Mouse (Mus musculus): ENCODE data around the gene Rac3. TPM values are rescaled to one million over a fixed set of nuclear protein-coding genes. Genes with fewer than 3 reads are reported as not detected.
"Not testable (repeated sequence)": the region's sequence is repeated elsewhere in the genome, so short reads cannot be mapped to it uniquely, and the experiment has no call there.

The Rac3 gene
- under 1 TPM; 0.84 to 0.92 TPM for total RNA-seq (2021)
- long read RNA-seq, experiment 1, result 0 reads
- long read RNA-seq, experiment 2, result 0 reads

GRCm38 (mm10) chr11:120721124-120722066, at the start of gene Rac3:
Rac3 (plus strand) TSS chr11:120721470.
- intact Hi-C loops (cut with DNase I), result loop anchor here (2.0 kb wide), 1 partner anchor 53 kb away; no protein-coding TSS in a partner anchor
- peak in 1 of 2 experiments; percentile 46 for DNase-seq

- intact Hi-C loops (cut with DNase I), result no loop called here
- DNase-seq, result peak; percentile 93 to 95
These were observed 48.3 kb upstream of the Rac3 start, which contains the start of gene Aspscr1 for GRCm38 (mm10) chr11:120672687-120673593. Aspscr1 (plus strand) TSS chr11:120672973.

- no peak for DNase-seq
- intact Hi-C loops (cut with DNase I), result no loop called here
These were observed 47.6 kb upstream of the Rac3 start for GRCm38 (mm10) chr11:120673594-120674122.

DNA sequence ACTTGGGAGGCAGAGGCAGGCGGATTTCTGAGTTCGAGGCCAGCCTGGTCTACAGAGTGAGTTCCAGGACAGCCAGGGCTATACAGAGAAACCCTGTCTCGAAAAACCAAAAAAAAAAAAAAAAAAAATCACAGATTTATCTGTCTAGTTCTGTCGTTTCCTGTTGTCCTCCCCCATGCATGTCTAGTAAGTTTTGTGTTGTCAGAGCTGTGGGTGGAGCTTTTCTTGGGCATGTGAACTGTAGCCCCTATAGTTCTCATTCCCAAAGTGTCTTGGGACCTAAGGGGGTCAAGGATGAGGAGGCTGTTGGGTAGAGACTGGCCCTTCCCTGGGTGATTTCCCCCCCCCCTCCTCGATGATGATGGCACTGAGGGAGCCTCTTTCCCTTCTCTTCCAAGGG, 45.4 kb upstream of the Rac3 start:
- intact Hi-C loops (cut with DNase I), result not testable (repeated sequence)

DNA sequence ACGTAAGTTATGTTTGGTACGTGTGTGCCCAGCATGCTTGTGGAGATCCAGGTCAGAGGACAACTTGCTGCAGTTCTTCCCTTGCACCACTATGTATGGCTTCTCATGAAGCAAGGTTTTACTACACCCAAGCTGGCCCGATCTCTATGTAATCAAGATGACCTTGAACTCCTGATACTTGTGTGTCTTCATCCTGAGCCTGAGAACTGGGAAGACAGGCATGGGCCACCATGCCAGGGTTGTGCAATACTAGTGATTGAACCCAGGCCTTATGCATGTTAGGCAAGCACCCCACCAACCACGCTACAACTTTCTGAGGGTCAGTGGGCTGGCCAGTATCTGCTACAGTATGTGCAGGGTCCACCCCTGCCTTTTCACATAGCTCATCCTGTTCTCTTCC, 44.3 kb upstream of the Rac3 start:
- DNase-seq, result no peak
- intact Hi-C loops (cut with DNase I), result no loop called here

More for the DNA sequence above, 45.4 kb upstream of the Rac3 start:
- not testable (repeated sequence) for DNase-seq

DNA sequence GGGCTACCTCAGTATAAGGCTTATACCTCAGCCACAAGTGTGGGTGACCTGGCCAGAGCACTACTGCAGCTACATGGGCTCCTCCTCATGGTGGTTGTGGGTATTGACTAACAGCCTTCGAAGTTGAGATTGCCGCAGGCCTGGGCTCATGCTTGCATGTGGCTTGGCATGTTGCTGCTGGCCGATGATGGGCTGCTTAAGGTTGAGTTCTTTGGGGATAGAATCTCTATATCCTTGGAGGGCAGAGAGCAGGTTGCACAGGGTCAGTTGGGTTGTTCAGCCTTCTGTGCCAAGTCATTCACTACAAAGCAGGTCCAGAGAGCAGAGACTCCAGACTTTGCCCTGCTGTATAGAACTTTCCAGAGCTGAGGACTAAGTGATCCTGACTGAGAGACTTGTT, 41.4 kb upstream of the Rac3 start:
- no peak for DNase-seq
- intact Hi-C loops (cut with DNase I), result no loop called here

DNA sequence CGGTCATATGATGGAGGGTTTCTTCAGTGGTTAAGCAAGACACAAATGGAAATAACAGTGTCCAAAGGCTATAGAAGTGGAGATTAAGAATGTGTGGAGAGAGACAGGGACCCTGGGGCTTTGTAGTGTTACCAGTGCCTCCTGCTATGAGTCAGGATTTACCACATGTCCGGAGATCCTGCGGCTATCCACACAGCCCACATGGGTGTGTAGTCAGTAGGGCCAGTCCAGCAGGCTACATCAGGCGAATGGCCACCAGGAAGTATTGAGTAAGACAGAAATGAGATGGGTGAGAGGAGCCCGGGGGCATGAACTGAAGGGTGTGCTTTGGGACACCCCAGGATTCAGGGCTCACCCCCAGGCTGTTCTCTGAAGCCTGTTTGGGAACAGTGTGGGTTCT, 38.6 kb upstream of the Rac3 start:
- intact Hi-C loops (cut with DNase I), result no loop called here
- no peak for DNase-seq

DNA sequence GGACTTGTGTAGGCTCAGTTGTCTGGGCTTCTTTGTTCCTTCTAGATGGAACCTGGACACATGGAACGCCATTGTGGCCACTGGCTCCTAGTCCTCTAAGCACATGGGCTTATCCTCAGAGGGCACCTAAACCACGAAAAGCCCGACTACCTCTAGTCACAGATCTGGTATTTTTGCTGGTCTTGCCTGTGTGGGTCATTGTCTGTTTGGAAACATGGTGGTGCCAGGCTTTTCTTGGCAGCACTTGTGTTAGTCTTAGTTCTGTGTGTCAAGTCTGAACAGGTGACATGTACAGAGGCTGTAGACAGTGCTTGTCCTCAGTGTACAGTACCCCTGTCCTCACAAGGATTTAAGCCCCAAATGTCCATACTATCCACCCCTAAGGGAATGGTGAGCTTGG, 37.7 kb upstream of the Rac3 start:
- intact Hi-C loops (cut with DNase I), result no loop called here
- DNase-seq, result no peak

DNA sequence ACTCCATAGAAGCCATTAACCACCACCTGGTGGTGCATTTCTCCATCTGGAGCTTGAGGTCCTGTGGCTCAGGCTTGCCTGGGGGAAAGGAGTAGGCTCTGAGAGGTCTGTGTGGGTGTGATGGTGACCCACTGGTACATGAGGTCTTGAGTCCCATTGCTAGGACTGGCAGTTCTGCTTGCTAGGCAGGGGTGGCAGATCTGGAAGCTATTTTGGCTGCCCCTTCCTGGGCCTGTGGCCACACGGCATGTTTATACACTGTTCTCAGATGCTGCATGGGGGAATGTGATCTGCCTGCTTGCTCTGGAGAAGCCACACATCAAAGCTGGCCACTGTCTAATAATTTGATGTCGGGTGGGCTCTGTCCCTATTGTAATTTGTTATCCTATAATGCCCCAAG, 37.2 kb upstream of the Rac3 start:
- DNase-seq, result no peak
- intact Hi-C loops (cut with DNase I), result no loop called here

GRCm38 (mm10) chr11:120684660-120685059, 36.6 kb upstream of the Rac3 start:
- intact Hi-C loops (cut with DNase I), result no loop called here

GRCm38 (mm10) chr11:120686650-120687272, 34.5 kb upstream of the Rac3 start:
- intact Hi-C loops (cut with DNase I), result no loop called here
- no peak for DNase-seq

More at GRCm38 (mm10) chr11:120684660-120685059, 36.6 kb upstream of the Rac3 start:
- no peak for DNase-seq

DNA sequence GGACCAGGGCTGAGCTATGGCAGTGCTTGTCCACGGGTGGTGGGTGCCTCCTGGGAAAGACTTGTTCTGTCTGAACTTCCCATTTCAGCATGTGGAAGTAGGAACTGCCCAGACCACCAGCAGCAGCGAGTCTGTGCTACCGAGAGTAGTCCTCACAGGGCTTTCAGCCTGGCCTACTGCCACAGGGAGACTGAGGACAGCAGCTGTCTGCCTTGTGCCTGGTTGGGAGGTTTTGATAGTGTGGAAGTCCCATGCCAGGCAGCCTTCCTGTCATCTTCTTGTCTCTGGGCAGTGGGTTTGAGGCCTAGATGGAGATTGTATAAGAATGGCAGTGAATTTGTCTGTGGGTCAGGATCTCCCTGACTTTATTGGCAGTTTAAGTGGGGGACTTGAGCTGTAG, 31.9 kb upstream of the Rac3 start:
- DNase-seq, result no peak
- intact Hi-C loops (cut with DNase I), result no loop called here

GRCm38 (mm10) chr11:120692471-120693011, 28.7 kb upstream of the Rac3 start:
- intact Hi-C loops (cut with DNase I), result loop anchor here (5.0 kb wide), 1 partner anchor 180 kb away; no protein-coding TSS in a partner anchor
- DNase-seq, result no peak

GRCm38 (mm10) chr11:120693461-120693860, 27.8 kb upstream of the Rac3 start:
- intact Hi-C loops (cut with DNase I), result loop anchor here (5.0 kb wide), 1 partner anchor 181 kb away; no protein-coding TSS in a partner anchor
- DNase-seq, result no peak

DNA sequence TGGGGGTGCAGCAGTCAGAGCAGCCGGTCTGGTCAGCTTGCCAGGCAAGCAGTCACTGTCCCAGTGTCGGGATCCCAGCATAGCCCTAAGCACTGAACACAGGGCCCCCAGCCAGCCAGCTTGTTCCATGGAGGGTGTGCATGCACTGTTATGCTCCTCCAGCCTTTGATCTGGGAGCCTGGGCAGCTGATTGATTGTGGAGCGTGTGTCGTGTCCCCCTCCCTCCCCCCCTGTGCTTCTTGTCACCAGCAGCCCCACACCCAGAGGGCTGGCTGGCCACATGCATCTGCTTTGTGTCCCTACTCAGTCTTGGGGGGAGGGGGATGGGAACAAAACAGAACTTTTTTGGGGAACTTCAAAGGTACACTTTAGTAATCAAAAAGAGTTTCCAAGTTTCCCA, 26.1 kb upstream of the Rac3 start:
- intact Hi-C loops (cut with DNase I), result no loop called here
- DNase-seq, result no peak

DNA sequence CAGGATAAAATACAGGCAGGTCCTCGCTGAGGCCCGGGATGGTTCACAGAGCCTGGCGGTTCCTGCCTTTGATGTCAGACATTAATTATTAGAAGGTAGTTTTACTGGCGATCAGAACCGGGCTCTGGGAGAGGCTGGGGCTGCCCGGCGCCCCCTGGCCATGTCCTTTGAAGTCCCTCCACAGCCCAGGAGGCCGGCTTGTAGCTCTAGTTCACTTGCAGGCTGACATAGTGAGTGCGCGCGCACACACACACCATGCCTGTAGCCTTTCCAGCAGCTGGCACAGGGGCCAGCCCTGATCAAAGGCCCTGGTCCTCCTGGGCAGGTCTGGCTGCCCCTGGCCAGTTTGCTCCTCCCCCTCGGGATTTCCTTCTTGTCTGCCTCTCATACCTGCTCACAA, 25.6 kb upstream of the Rac3 start:
- intact Hi-C loops (cut with DNase I), result no loop called here
- no peak for DNase-seq

- intact Hi-C loops (cut with DNase I), result no loop called here
- DNase-seq, result no peak
These were observed 24.7 kb upstream of the Rac3 start for GRCm38 (mm10) chr11:120696568-120696967.

- intact Hi-C loops (cut with DNase I), result no loop called here
- DNase-seq, result peak; percentile 47 to 64
These were observed 23.5 kb upstream of the Rac3 start for GRCm38 (mm10) chr11:120697741-120698140.

- intact Hi-C loops (cut with DNase I), result no loop called here
These were observed 17.4 kb upstream of the Rac3 start for GRCm38 (mm10) chr11:120703696-120704454.

More at GRCm38 (mm10) chr11:120703696-120704454, 17.4 kb upstream of the Rac3 start:
- no peak for DNase-seq
